Mouse (Mus musculus) stomach, embryonic 14.5 days (tissue): ENCODE results near the gene Gm6592. TPM values are rescaled to one million over a fixed set of nuclear protein-coding genes. Genes with fewer than 3 reads are reported as not detected.

Experiments
- ATAC-seq: fragments of 200-750 bp; cut with Nextera tagmentation; 2 replicates; pipeline ENCODE4 v1.8.0; 2017; ENCODE audit warnings: low read depth, moderate TSS enrichment; ENCODE audit not compliant: insufficient number of reproducible peaks, insufficient read depth, low FRiP score
- H3K27ac ChIP-seq: fragments of 300-500 bp; sonication (generic); 2 replicates; pipeline ENCODE4 v1.5.1; 2014; ENCODE audit warnings: mild to moderate bottlenecking, low read length, moderate library complexity, mixed read lengths
- H3K27me3 ChIP-seq: fragments of 300-500 bp; sonication (generic); 2 replicates; pipeline ENCODE4 v1.6.1; 2014; ENCODE audit warnings: low read length, control low read depth, mixed read lengths; ENCODE audit not compliant: control insufficient read depth, insufficient read depth
- H3K36me3 ChIP-seq: fragments of 300-500 bp; sonication (generic); 2 replicates; pipeline ENCODE4 v1.6.1; 2014; ENCODE audit warnings: mild to moderate bottlenecking, control low read depth, low read length, moderate library complexity, mixed read lengths; ENCODE audit not compliant: control insufficient read depth, insufficient read depth
- H3K4me1 ChIP-seq: fragments of 300-500 bp; sonication (generic); 2 replicates; pipeline ENCODE4 v1.6.1; 2014; ENCODE audit warnings: low read length, control low read depth, mixed read lengths; ENCODE audit not compliant: control insufficient read depth, insufficient read depth
- H3K4me2 ChIP-seq: fragments of 300-500 bp; sonication (generic); replicated peaks from 2 replicates; pipeline ENCODE4 v1.6.1; 2014; ENCODE audit warnings: low read depth, low read length, control low read depth
- H3K4me3 ChIP-seq: fragments of 300-500 bp; sonication (generic); 2 replicates; pipeline ENCODE4 v1.5.1; 2014; ENCODE audit warnings: low read depth, low read length, control low read depth
- H3K9ac ChIP-seq: fragments of 300-500 bp; sonication (generic); replicated peaks from 2 replicates; pipeline ENCODE4 v1.6.1; 2014; ENCODE audit warnings: low read depth, mild to moderate bottlenecking, control low read depth, low read length, moderate library complexity, mixed read lengths
- H3K9me3 ChIP-seq: fragments of 300-500 bp; sonication (generic); 2 replicates; pipeline ENCODE4 v1.6.1; 2016; ENCODE audit warnings: low read depth, low read length, control low read depth; ENCODE audit not compliant: control insufficient read depth
- WGBS: fragments of 180-500 bp; shearing (Covaris S2); extraction: QIAGEN DNeasy Blood & Tissue Kit; methylation state at CpG from one replicate; pipeline ENCODE4 v1.1.7; 2014; 5-methylcytosine and 5-hydroxymethylcytosine counted together
- polyA plus RNA-seq: library from polyadenylated mRNA; unstranded; fragments of >200 nt; fragmentation: Nextera tagmentation; extraction: Ambion mirVana; gene quantifications from 2 replicates; pipeline ENCODE4 v1.2.1, GENCODE M21; 2014

Gm6592 gene
- polyA plus RNA-seq, 1 experiment from 2014 or later: not detected

GRCm38 (mm10) chrX:8892343-8893155 lies 48.8 kb downstream of the Gm6592 start, which contains the start of gene B630019K06Rik:
TSS of gene B630019K06Rik (plus strand) at chrX:8892382.
- Histone ChIP-seq H3K4me3 (peak within 1 kb of the TSS; percentile 47), H3K9me3 (no peaks in the 10 kb centered on the region), H3K36me3 (no peaks in the 10 kb centered on the region), H3K27ac (peak within 1 kb of the TSS; percentile 86), H3K4me1 (no peaks in the 10 kb centered on the region), H3K4me2 (peak within 1 kb of the TSS; percentile 46), H3K27me3 (no peaks in the 10 kb centered on the region), H3K9ac (peak within 1 kb of the TSS; percentile 53)
- peak; percentile 92 for ATAC-seq
- 18% methylated on average over 47 of the region's 95 CpGs for WGBS

DNA sequence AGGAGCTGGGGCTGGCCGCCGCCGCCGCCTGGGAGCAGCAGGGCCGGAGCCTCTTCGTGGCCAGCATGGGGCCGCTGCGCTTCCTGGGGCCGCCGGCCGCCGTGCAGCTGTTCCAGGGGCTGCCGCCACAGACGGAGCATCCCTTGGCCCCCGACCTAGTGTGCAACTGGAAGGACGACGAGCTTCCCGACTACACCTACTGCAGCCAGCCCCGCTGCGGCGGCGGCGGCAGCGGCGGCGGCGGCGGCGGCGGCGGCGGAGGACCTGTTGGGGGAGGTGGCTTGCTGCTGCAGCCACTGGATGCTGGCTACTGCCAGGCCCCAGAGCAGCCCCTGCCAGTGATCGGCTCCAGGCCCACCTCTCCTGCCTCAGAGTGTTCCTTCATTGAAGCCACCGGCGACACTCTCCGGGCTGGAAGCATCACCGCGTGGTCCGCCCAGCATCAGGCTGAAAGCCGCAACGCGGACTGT lies 49.4 kb downstream of the Gm6592 start:
- peak overlapping the region; percentile 53 for H3K9ac ChIP-seq
- no peaks in the 10 kb centered on the region for H3K9me3 ChIP-seq
- 27% methylated on average over 37 of the region's 42 CpGs for WGBS
- no peaks in the 10 kb centered on the region for H3K36me3 ChIP-seq
- peak; percentile 65 for ATAC-seq
- peak overlapping the region; percentile 86 for H3K27ac ChIP-seq
- H3K27me3 ChIP-seq: no peaks in the 10 kb centered on the region
- H3K4me3 ChIP-seq: peak overlapping the region; percentile 47
- H3K4me1 ChIP-seq: no peaks in the 10 kb centered on the region
- peak overlapping the region; percentile 46 for H3K4me2 ChIP-seq

Other genes starting within 250 kb of the Gm6592 start
- not detected in 2 replicates for gene Ssxb8, start 153.2 kb upstream of the Gm6592 start, polyA plus RNA-seq
- not detected in 2 replicates for gene Ssx9, start 95.6 kb upstream of the Gm6592 start, polyA plus RNA-seq
- gene Ssxb5, start 40.3 kb upstream of the Gm6592 start, polyA plus RNA-seq: not detected in 2 replicates
- not detected in 2 replicates for gene Gm5751, start 30.3 kb downstream of the Gm6592 start, polyA plus RNA-seq
- gene B630019K06Rik, start 48.4 kb downstream of the Gm6592 start, polyA plus RNA-seq: 5.6 and 6.3 TPM in 2 replicates
- not detected in 2 replicates for gene Fthl17b, start 119.0 kb downstream of the Gm6592 start, polyA plus RNA-seq
- not detected in 2 replicates for gene Fthl17c, start 132.6 kb downstream of the Gm6592 start, polyA plus RNA-seq
- gene Fthl17d, start 142.8 kb downstream of the Gm6592 start, polyA plus RNA-seq: not detected in 2 replicates
- not detected in 2 replicates for gene Fthl17e, start 189.5 kb downstream of the Gm6592 start, polyA plus RNA-seq
- gene Fthl17f, start 219.0 kb downstream of the Gm6592 start, polyA plus RNA-seq: not detected in 2 replicates